Mouse (Mus musculus) heart, postnatal 14 days (tissue): ENCODE data around the gene Nxpe2. TPM values are rescaled to one million over a fixed set of nuclear protein-coding genes. Genes with fewer than 3 reads are reported as not detected.
A peak's percentile ranks its signal among the peaks of the same experiment; 100 is the strongest.

Experiments
- DNase-seq, 2 experiments: peaks; one replicate each; pipeline ENCODE4 v3.0.0; 2021 to 2022
- intact Hi-C: fragments of 180-260 bp; cut with DNase I; formaldehyde crosslinking; loops from one replicate; pipeline ENCODE4 v1.15.1; 2025
- long read RNA-seq, 2 experiments: library from polyadenylated mRNA; stranded (forward); transcript quantifications; one replicate each; pipeline ENCODE4 v2.0.0; 2021
- total RNA-seq, 2 experiments: library from RNA; stranded (reverse); gene quantifications; 2 replicates each; pipeline ENCODE4 v1.2.3; 2021

The Nxpe2 gene
- total RNA-seq, result 1 to 10 TPM; 2.3 to 2.5 TPM
- long read RNA-seq, experiment 1, partial matches to known transcripts, result 0 of 4 reads
- long read RNA-seq, experiment 1, other reads (novel, unspliced or antisense), result 3 of 4 reads
- long read RNA-seq, experiment 2, partial matches to known transcripts, result 1 of 7 reads
- long read RNA-seq, experiment 2, other reads (novel, unspliced or antisense), result 4 of 7 reads

DNA sequence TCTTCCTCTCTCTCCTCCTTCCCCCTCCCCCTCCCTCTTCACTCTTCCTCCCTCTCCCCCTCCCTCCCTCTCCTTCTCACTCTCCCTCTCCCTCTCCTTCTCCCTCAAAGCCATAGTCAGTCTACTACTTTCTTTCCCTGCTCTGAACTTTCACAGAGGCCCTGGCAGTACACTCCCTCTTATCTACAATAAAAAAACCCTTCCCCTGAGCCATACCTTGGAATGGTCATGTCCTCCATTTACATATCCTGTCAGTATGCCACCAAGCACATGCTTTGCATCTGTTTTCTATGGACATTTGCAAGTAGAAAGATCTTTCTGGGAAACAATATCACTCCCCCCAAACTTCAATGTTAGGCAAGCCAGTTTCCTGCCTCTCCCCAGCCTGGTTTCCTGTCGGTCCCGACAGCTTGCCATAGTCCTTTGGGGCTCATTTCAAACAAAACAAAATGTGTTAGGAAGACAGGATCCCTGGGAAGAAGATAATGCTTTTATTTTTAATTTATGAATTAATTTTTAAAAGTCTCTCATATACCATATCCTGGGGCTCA lies at the start of gene Nxpe2:
Nxpe2 (minus strand) TSS at position 307 of the 551 bp plus-strand sequence.
- DNase-seq, result peak in 1 of 2 experiments; percentile 22
- intact Hi-C loops, result no loop called here

DNA sequence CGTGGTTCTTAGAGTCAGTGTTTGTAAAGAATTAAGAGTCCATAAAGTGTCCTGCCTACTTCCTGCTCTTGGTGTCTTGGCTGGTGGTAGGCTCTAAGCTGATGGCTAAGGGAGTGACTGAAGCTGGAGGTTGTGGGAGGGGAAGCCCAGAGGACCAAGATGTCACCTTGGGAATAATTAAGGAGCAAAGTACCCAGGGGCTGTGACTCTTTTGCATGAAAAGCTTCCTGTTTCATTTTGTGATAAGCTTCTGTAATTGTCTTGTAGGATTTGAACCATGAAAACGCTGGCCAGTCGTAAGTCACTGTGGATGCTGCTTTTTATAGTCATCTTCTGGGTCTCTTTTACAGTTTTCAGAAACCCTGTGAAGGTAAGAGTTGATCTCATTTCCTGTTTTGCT lies 36.7 kb upstream of the Nxpe2 start:
- no peak for DNase-seq
- intact Hi-C loops, result no loop called here

DNA sequence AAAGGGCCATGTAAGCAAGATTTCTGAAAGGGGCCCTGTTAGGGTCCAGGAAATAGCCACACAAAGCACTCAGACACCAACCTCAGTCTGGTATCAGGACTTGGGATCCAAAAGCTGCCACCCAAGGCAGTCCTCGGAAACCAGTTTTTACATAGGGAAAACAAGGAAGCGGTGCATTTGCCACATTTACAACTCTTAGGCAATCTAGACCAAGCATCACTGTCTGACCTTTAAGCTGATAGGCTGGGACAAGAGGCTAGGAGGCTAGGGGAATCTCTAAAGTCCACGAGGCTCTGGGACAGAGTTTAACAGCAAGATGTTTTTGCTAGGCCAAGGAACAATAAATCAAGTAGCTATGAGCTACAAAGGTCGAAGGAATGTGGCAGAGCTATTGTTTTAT lies 35.2 kb upstream of the Nxpe2 start:
- DNase-seq, result no peak
- intact Hi-C loops, result no loop called here

DNA sequence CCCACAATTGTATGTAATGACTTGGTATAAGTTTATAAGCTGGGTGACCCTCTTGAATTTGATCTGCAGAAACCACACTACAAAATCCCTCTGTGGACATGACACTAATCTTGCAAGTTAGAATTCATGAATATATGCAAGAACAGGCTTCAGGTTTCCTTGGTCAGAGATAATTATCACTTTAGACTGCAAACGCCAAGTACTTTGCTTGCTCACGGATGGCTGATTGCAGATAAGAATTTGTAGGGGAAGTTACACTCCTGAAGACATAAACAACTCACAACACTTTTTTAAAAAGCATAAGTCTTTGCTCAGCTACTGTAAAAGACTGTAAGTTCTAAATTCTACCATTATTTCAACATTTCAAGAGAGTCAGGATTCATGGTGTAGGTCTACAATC lies 21.1 kb upstream of the Nxpe2 start:
- no peak for DNase-seq
- intact Hi-C loops, result no loop called here

DNA sequence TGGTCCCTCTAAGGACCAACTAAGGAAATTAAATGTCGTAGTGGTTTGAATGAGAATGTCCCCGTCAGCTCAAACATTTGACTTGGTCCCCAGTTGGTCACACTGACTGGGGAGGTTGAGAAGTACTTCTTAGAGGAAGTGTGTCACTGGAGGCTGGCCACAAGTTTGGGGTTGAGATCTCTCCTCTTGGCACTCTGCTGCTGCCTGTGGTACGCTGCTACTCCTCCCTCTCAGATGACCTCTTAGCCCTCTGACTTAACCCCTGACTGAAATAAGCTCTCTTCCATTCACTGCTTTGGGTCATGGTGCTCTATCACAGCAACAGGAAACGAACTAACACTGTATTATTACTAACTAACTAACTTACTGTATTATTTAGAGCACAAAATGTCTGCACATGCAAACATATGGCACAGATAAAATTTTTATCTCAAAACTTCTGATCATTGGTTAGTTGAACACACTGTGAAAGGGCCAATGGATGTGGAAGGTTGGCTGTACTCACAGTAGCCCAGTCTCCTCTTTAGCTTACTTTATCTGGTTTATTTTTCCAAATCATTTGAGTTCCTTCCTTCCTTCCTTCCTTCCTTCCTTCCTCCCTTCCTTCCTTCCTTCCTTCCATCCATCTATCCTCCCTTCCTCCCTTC lies 20.1 kb upstream of the Nxpe2 start:
- intact Hi-C loops, result no loop called here
- DNase-seq, result no peak

DNA sequence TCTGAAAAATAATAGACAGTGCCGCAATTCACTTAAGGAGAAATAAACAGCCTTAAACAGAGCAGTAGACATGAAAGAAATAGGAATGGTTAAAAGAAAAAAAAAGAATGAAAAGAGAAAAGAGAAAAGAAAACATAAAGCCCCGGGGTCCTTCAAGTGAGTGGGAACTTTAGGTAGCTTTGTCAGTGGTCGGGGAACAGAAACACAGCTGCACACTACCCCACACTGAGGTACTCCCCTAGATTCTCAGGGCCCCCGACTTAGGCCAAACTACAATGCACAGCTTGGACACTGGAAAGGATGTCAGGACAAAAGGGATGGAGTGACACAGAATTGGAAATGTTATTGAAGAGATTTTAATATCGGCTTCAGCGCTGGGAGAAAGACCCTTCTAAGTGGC lies 9.5 kb upstream of the Nxpe2 start:
- no peak for DNase-seq
- intact Hi-C loops, result no loop called here

DNA sequence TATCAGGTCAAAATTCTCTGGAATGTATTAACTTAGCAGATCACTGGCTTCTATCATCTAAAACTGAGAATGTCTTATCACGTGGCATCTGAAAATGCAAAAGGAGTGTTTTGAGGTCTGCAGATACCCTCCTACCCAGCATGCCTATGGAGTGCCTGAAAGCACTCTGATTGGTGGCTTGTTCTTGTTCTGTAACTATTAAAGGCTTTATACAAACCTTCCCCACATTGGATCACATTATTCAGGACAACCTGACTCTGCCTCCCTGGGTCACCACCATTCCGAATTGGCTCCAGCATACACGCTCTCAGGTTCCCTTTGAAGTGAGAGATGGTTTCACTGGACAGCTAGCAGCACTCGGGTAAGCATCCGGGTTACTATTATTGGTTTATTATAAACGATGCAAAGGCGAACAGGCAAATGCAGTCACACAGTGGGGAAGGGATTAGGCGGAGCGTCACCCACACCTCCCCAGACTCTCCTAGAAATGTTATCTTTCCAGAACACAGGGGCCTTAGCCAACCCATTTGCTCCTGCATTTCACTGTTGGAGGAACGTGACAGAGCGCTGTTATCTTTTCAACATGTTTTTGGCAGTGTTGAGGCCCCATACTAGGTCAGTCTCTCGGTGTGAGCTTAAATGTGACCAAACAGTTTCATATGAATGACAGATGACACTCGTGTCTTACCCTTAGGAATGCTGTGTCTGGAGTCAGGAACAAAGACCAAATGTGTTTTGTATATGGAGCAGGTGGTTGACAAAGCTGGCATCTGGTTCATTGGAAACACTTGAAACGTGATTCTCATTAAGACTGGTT lies 8.8 kb upstream of the Nxpe2 start:
- no peak for DNase-seq
- intact Hi-C loops, result no loop called here

DNA sequence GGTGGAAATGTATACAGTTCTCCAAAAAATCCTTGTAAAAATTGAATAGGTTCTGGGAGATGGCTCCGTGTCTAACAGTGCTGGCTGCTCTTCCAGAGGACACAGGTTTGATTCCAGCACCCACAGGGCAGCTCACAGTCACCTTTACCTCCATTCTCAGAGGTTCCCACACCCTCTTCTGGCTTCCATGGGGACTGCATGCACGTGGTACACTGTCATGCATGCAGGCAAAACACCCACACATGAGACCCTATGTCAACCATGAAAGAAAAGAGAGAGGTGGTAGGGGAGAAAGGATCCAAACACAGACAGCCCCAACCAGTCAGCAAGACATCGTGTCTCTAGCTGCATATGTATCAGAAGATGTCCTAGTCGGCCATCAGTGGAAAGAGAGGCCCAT lies 7.6 kb upstream of the Nxpe2 start:
- DNase-seq, result no peak
- intact Hi-C loops, result no loop called here

DNA sequence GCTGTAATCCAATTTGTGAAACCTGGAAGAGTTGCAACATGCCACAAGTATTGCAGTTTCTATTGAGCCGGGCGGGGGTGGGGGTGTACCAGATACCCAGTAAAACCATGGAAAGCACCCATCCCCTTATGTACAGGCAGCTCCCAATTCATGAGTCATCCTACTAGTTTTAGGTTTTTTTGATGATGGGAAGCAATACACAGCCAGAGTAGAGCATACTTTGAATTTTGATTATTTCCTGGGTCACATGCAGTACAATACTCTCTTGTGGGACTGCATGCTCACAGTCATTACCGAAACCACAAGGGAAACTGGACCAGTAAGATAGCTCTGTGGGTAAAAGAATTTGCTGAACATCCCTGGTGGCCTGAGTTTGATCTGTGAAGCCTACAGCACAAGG lies 3.8 kb upstream of the Nxpe2 start:
- intact Hi-C loops, result no loop called here
- no peak for DNase-seq

DNA sequence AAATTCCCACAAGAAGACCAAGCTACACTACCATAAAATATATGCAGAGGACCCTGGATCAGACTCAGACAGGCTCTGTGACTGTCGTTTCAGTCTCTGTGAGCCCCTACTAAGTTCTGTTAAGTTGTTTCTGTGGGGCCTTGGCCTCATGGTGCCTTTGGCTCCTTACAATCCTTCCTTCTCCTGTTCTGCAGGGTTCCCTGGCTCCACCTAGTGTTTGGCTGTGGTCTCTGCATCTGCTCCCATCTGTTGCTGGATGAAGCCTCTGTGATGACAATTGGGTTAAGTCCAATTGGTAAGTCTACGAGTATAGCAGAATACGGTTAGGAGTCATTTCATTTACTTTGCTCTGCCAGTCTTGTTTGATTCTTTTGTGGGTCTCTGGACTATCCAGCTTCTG lies 1.5 kb upstream of the Nxpe2 start:
- DNase-seq, result peak; percentile 80 to 87
- intact Hi-C loops, result loop anchor here (1.0 kb wide), 2 partner anchors 51 to 88 kb away; no protein-coding TSS in a partner anchor

DNA sequence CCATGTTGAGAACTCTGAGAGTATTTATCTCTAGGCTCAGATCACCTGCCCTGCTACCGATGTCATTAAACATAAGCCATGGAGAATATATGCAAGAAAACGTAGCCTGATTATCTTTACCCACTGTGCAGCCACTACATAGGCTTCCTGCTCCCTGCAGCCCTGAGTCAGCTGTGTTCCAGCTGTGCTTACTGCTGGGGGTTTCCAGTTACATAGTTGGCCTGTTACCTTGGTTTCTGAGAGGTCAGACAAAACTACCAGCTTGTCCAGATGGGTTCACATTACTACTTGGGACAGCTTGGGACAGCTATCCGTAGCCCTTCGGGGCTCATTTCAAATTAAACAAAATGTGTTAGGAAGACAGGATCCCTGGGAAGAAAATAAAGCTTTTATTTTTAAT lies 868 bp upstream of the Nxpe2 start:
- intact Hi-C loops, result loop anchor here (1.0 kb wide), 1 partner anchor 88 kb away; no protein-coding TSS in a partner anchor
- DNase-seq, result no peak

DNA sequence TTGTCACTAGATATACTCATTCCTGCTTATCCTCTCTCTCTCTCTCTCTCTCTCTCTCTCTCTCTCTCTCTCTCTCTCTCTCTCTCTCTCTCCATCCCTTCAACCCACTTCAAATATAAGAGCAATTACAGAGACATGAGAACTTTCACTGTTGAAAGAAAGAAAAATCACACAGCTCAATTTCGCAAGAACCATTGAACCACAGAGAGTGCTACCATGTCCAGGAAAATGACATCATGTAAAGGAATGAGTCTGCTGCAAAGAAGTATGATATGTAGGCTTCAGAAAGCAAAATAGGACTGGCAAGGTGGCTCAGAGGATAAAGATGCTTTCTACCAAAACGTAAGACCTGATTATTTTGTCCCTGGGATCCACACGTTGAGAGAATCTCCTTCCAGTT lies 7.4 kb downstream of the Nxpe2 start:
- no peak for DNase-seq
- intact Hi-C loops, result no loop called here

DNA sequence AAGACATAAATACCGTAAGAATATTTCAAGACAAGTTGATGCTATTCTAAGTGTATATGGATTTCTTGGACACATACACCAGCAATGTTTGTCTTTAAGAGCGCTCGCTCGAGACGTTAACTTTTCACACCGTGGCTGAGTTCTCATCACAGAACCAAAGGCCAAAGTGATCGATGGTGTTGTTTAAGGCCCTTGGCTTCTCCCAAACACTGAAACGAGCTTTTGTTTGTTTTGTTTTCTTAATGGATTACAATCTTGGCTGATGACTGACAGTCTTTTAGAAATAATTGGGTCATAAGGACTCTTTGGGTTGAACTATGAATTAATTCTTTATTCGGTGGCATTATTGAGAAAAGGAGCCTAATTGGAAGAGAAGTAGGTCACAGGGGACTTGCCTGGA lies 7.8 kb downstream of the Nxpe2 start:
- no peak for DNase-seq
- intact Hi-C loops, result no loop called here

DNA sequence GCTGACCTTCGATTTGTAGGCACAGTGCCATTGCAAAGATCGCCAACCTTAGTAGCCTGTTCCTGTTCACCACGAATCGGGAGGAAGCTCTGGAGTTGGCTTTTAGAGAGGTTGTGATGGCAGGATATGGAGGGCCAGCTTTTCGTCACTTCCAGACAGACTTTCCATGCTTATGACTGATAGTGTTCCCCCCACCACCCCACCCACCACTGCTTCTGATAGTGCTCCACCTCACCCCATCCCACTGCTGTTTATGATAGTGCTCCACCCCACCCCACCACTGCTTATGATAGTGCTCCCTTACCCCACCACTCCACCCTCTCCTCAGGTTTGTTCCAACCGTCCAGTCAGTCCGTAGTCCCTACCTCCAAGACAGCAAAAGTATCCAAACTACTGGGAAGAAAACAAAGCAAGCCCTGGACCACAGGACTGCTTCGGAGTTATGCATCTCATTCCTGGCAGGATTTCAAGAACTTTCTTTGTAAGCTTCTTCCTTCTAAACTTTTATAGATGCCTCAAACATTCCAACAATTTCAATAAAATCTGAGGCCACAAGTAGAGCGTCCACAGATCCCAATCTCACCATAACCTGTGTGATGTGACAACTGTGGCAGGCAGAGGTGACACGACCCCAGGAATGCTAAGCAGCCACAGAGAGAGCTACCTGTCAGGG lies 12.4 kb downstream of the Nxpe2 start:
- intact Hi-C loops, result no loop called here
- no peak for DNase-seq

DNA sequence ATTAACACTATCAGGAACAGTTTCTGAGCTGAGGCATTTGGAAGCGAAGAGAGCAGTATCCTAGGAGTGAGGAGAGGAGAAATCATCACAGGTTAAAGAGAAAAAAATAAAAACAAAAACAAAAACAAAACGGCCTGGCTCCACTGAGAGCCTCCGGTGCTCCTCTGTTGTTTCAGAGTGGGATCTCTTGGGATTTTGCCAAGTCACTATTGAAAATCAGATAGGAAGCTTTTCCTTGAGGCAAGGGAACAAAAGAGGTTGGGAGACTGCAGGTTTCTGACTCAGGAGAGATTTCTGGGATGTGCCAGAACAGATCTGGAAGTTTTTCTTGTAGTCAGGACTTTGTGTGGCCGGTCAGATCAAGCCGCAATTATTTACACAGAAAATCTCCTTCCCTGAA lies 13.7 kb downstream of the Nxpe2 start:
- intact Hi-C loops, result no loop called here
- no peak for DNase-seq

DNA sequence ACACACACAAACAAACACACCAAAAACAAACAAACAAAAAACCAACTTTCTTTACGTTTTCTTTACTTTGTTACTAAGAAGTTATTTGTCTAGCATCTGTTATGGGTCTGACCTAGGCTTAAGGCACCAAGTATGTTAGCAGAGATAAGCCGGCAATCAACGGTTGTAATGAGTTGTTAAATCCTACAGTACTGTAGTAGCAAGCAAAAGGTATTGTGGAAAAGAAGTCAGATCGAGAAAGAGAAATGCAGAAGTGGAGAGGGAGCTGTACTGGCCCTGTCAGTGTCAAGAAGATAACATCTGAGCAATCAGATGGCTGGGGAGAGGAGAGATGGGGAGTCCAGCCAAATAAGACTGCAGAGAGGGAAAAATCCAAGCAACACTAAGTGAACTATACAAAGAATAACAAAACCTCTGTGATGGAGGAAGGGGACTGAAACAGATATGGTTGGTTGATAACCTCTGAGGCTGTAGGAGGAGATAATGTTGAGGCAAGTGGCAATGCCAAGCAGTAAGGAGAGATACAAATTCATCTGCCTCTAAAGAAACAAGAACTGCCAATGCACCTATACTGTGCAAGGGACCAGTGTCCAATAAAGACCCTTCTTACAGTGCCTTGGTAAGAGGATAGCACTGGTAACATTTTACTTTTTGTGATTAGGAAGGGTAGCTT lies 14.3 kb downstream of the Nxpe2 start:
- no peak for DNase-seq
- intact Hi-C loops, result no loop called here

DNA sequence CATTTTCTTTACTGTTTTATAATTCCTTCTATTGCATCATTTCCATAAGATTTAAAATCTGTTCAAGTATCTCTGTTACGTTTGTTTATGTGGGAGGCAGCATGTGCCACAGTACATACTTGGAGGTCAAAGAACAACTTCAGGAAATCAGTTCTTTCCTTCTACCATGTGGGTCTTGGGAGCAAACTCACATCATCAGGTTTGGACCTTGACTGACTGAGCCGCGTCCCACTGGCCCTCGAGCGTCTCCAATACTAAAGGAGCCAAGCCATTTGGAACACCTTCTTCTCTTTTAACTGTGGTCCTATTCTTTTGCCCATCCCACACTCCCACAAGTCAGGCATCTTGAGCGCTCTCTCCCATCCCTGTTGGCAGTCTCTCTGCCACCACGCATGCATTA lies 23.7 kb downstream of the Nxpe2 start:
- no peak for DNase-seq
- intact Hi-C loops, result no loop called here

DNA sequence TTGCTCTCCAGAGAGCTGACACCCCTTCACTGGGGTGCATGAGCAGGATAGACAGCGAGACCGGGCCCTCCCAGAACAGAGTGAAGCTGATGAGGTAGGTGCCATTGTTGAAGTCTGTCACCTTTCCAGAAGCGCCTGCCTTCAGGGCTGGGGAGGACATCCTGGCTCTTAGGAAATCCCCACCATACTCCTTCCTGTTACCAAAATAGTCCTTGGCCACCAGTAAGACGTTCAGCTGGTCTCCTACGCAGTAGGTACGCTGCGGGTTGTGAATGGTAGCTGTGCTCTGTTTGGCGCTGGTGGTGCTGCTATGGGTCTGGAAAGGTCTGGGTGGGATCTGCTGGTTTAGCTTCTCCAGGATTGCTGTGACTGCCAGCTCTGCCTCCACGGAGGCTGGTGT lies 26.9 kb downstream of the Nxpe2 start:
- no peak for DNase-seq
- intact Hi-C loops, result no loop called here

DNA sequence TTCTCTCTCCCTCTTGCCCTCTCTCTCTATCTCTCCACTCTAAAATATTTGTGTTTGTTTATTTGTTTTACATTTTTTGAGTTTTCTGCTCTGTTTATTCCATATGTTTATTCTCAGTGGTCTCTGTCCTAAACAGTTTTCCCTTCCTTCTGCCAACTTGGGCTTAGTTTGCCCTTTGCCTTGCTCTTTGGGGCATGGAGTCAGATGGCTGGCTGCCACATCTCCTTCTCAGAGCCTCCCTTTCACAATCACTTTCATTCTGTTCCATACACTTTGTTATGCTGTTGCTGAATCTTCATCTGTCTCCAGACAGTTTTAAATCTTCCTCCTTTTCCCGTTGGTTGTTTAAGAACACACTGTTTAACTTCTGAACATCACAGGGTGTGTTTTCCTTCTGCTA lies 37.4 kb downstream of the Nxpe2 start:
- DNase-seq, result no peak
- intact Hi-C loops, result no loop called here

DNA sequence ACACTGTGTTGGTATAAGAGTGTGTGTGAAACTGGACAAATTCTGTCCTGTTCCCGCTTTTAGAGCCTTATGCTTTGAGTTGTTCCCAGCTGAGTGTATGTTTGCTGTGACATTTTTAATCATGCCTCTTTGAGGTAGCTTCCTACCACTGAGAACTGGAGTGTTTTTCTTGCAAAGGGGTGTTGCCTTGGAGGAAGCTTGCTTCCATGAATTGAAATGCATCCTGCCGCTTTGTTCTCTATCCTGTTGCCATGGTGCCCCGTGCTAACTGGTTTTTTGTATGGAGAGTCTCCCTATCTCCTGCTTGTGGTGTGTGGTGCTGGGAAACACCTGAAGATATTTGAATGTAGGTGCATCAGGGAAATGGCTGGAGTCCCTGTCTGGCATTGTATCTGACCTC lies 39.1 kb downstream of the Nxpe2 start:
- intact Hi-C loops, result no loop called here
- DNase-seq, result peak; percentile 27 to 32
